Mouse (Mus musculus): ENCODE data around the gene Msi1. TPM values are rescaled to one million over a fixed set of nuclear protein-coding genes. Genes with fewer than 3 reads are reported as not detected.
A peak's percentile ranks its signal among the peaks of the same experiment; 100 is the strongest.

Msi1 gene
- polyA plus RNA-seq, 1 experiment from 2014 or later = 12.1 TPM

GRCm38 (mm10) chr5:115432395-115432794 is 3.0 kb downstream of the Msi1 start:
- WGBS = 75% methylated on average over 11 of the region's 11 CpGs
- Histone ChIP-seq H3K4me3 (ENCODE audit: low read length) (no peak overlapping the region), H3K4me2 (replicated peaks; ENCODE audit: low read depth, low read length) (0 out of 2 replicates have a peak overlapping the region, but pooled peaks have one; percentile 95), H3K4me1 (ENCODE audit: insufficient read depth, low read length) (peaks cover 64% of the 10 kb centered on the region), H3K27me3 (ENCODE audit: insufficient read depth, low read length) (peaks cover 11% of the 10 kb centered on the region; the same call in 1 of the 2 replicates), H3K27ac (ENCODE audit: low read length) (no peak overlapping the region), H3K9me3 (ENCODE audit: low read length) (no peaks in the 10 kb centered on the region), H3K9ac (replicated peaks; ENCODE audit: low read length) (peak overlapping the region; percentile 16; the same call in 1 of the 2 replicates), H3K36me3 (ENCODE audit: insufficient read depth, low read length) (no peaks in the 10 kb centered on the region)
- no peak for ATAC-seq (ENCODE audit: low FRiP score, low TSS enrichment)

GRCm38 (mm10) chr5:115433191-115433590 is 3.8 kb downstream of the Msi1 start:
- Histone ChIP-seq H3K4me2 (replicated peaks; ENCODE audit: low read depth, low read length) (no peak overlapping the region), H3K36me3 (ENCODE audit: insufficient read depth, low read length) (no peaks in the 10 kb centered on the region), H3K4me1 (ENCODE audit: insufficient read depth, low read length) (peaks cover 72% of the 10 kb centered on the region), H3K4me3 (ENCODE audit: low read length) (no peak overlapping the region), H3K9ac (replicated peaks; ENCODE audit: low read length) (no peak overlapping the region), H3K27me3 (ENCODE audit: insufficient read depth, low read length) (peaks cover 7% of the 10 kb centered on the region; the same call in 1 of the 2 replicates), H3K9me3 (ENCODE audit: low read length) (no peaks in the 10 kb centered on the region), H3K27ac (ENCODE audit: low read length) (no peak overlapping the region)
- WGBS = 75% methylated on average over 8 of the region's 8 CpGs
- no peak for ATAC-seq (ENCODE audit: low FRiP score, low TSS enrichment)

DNA sequence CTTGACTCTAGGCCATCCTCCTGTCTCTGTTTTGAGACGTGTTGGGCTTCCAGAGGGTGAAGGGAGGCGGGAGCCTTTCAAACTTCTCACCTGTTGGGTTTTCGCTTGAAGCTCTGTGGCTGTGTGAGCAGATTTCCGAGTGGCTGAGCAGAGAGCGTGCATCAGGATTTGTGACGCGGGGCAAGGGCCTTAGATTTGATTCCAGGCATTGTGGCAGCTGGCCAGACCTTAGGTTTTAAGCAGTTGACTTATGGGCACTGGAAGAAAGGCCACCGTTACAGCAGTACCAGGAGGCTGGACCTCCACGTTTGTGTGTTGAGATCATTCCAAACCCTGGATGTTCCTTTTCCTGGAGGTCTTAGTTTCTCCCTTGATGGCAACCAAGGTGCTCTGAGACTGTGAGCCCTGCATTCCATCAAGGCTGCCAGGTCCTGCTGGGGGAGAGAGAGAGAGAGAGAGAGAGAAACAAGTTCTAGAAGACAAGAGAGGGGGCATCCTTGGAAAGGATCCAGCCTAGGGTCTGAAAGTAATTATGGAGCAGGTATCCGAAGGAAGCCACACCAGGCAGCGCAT is 5.0 kb downstream of the Msi1 start:
- Histone ChIP-seq H3K27ac (ENCODE audit: low read length) (no peak overlapping the region), H3K9ac (replicated peaks; ENCODE audit: low read length) (no peak overlapping the region), H3K27me3 (ENCODE audit: insufficient read depth, low read length) (no peaks in the 10 kb centered on the region), H3K9me3 (ENCODE audit: low read length) (no peaks in the 10 kb centered on the region), H3K36me3 (ENCODE audit: insufficient read depth, low read length) (0 out of 2 replicates have a peak, but pooled peaks cover 4% of the 10 kb centered on the region), H3K4me3 (ENCODE audit: low read length) (no peak overlapping the region), H3K4me2 (replicated peaks; ENCODE audit: low read depth, low read length) (no peak overlapping the region), H3K4me1 (ENCODE audit: insufficient read depth, low read length) (peaks cover 74% of the 10 kb centered on the region)
- no peak for ATAC-seq (ENCODE audit: low FRiP score, low TSS enrichment)
- 45% methylated on average over 11 of the region's 11 CpGs for WGBS

GRCm38 (mm10) chr5:115434853-115435754 is 5.7 kb downstream of the Msi1 start:
- Histone ChIP-seq H3K4me1 (ENCODE audit: insufficient read depth, low read length) (peaks cover 74% of the 10 kb centered on the region), H3K36me3 (ENCODE audit: insufficient read depth, low read length) (0 out of 2 replicates have a peak, but pooled peaks cover 4% of the 10 kb centered on the region), H3K27ac (ENCODE audit: low read length) (0 out of 2 replicates have a peak overlapping the region, but pooled peaks have one; percentile 91), H3K9me3 (ENCODE audit: low read length) (no peaks in the 10 kb centered on the region), H3K27me3 (ENCODE audit: insufficient read depth, low read length) (no peaks in the 10 kb centered on the region), H3K4me2 (replicated peaks; ENCODE audit: low read depth, low read length) (no peak overlapping the region), H3K4me3 (ENCODE audit: low read length) (no peak overlapping the region), H3K9ac (replicated peaks; ENCODE audit: low read length) (peak overlapping the region; percentile 76; the same call in 1 of the 2 replicates)
- 46% methylated on average over 15 of the region's 15 CpGs for WGBS
- no peak for ATAC-seq (ENCODE audit: low FRiP score, low TSS enrichment)

- peak overlapping the region; percentile 91 for H3K27ac ChIP-seq (ENCODE audit: low read length)
- WGBS = 25% methylated on average over 8 of the region's 8 CpGs
- H3K4me3 ChIP-seq (ENCODE audit: low read length) = peak overlapping the region; percentile 41
- no peak for ATAC-seq (ENCODE audit: low FRiP score, low TSS enrichment)
- no peaks in the 10 kb centered on the region for H3K9me3 ChIP-seq (ENCODE audit: low read length)
- H3K36me3 ChIP-seq (ENCODE audit: insufficient read depth, low read length) = 0 out of 2 replicates have a peak, but pooled peaks cover 4% of the 10 kb centered on the region
- peak overlapping the region; percentile 76 for H3K9ac ChIP-seq (replicated peaks; ENCODE audit: low read length)
- H3K4me1 ChIP-seq (ENCODE audit: insufficient read depth, low read length) = peaks cover 72% of the 10 kb centered on the region
- H3K4me2 ChIP-seq (replicated peaks; ENCODE audit: low read depth, low read length) = peak overlapping the region; percentile 72
- no peaks in the 10 kb centered on the region for H3K27me3 ChIP-seq (ENCODE audit: insufficient read depth, low read length)
Observed at GRCm38 (mm10) chr5:115435755-115436379, 6.5 kb downstream of the Msi1 start.

DNA sequence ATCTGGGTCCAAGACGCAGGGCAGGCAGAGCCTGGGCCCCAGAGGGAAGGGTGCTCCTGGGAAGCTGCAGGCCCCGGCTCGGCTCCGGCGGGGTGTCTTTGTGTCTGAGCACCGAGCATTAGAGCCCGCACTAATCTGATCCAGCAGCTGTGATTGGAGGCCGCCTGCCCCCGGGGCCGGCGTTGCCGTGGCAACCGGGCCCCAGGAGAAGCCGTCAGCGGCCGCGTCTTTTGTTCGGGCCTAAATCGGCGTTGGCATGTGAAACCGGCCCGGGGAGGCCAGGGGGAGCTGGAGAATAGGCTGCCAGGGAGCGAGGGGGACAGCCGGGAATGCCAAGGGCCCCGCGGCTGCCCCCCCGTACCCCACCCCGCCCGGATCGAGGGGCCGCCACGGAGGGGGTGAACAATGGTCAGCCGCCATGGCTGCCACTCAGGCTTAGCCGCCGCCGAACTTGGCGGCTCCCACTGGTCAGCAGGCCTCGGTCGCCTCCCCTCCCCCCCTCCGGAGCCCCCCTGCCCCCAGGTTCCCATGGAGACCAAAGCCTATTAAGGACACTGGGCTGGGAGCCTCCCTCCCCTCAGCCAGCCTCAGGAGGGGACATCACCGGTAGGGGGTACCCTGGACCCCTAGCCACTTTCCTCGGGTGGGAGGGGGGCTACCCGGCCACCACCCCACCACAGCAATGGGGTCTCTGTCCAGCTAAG is 7.2 kb downstream of the Msi1 start:
- Histone ChIP-seq H3K4me1 (ENCODE audit: insufficient read depth, low read length) (peaks cover 69% of the 10 kb centered on the region), H3K27me3 (ENCODE audit: insufficient read depth, low read length) (no peaks in the 10 kb centered on the region), H3K4me3 (ENCODE audit: low read length) (peak overlapping the region; percentile 41), H3K4me2 (replicated peaks; ENCODE audit: low read depth, low read length) (peak overlapping the region; percentile 72), H3K9me3 (ENCODE audit: low read length) (no peaks in the 10 kb centered on the region), H3K9ac (replicated peaks; ENCODE audit: low read length) (peak overlapping the region; percentile 76), H3K27ac (ENCODE audit: low read length) (peak overlapping the region; percentile 91), H3K36me3 (ENCODE audit: insufficient read depth, low read length) (0 out of 2 replicates have a peak, but pooled peaks cover 4% of the 10 kb centered on the region)
- peak; percentile 77 for ATAC-seq (ENCODE audit: low FRiP score, low TSS enrichment)
- WGBS = 1% methylated on average over 43 of the region's 43 CpGs

GRCm38 (mm10) chr5:115437242-115437944 is 8.0 kb downstream of the Msi1 start:
- Histone ChIP-seq H3K9ac (replicated peaks; ENCODE audit: low read length) (0 out of 2 replicates have a peak overlapping the region, but pooled peaks have one; percentile 24), H3K27ac (ENCODE audit: low read length) (peak overlapping the region; percentile 91), H3K4me3 (ENCODE audit: low read length) (no peak overlapping the region), H3K27me3 (ENCODE audit: insufficient read depth, low read length) (no peaks in the 10 kb centered on the region), H3K9me3 (ENCODE audit: low read length) (no peaks in the 10 kb centered on the region), H3K4me2 (replicated peaks; ENCODE audit: low read depth, low read length) (peak overlapping the region; percentile 72; the same call in 1 of the 2 replicates), H3K36me3 (ENCODE audit: insufficient read depth, low read length) (peaks cover 7% of the 10 kb centered on the region), H3K4me1 (ENCODE audit: insufficient read depth, low read length) (peaks cover 61% of the 10 kb centered on the region)
- WGBS = 56% methylated on average over 7 of the region's 7 CpGs
- no peak for ATAC-seq (ENCODE audit: low FRiP score, low TSS enrichment)

DNA sequence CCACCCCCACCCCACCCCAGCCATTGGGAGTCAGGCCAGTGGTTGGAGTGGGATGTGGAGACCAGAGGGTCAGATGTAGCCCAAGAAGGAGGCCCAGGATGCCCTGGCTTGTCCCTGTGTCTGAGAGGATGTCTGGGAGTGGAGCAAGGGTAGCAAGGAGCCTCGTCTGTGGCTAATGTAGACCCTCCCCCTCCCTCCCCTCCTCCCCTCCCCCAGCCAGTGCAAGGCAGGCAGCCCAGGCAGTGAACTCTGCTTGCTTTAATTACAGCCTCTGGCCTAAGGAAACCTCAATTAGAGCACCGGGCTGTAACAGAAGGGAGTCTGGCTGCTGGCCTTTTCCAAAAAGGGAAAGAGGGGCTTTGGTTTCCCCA is 8.5 kb downstream of the Msi1 start:
- no peak overlapping the region for H3K4me2 ChIP-seq (replicated peaks; ENCODE audit: low read depth, low read length)
- H3K27me3 ChIP-seq (ENCODE audit: insufficient read depth, low read length) = no peaks in the 10 kb centered on the region
- peaks cover 58% of the 10 kb centered on the region for H3K4me1 ChIP-seq (ENCODE audit: insufficient read depth, low read length)
- H3K9me3 ChIP-seq (ENCODE audit: low read length) = no peaks in the 10 kb centered on the region
- ATAC-seq (ENCODE audit: low FRiP score, low TSS enrichment) = no peak
- no peak overlapping the region for H3K4me3 ChIP-seq (ENCODE audit: low read length)
- peak overlapping the region; percentile 91 for H3K27ac ChIP-seq (ENCODE audit: low read length)
- WGBS = 0% methylated on average over 2 of the region's 2 CpGs
- 0 out of 2 replicates have a peak overlapping the region, but pooled peaks have one; percentile 24 for H3K9ac ChIP-seq (replicated peaks; ENCODE audit: low read length)
- peaks cover 12% of the 10 kb centered on the region for H3K36me3 ChIP-seq (ENCODE audit: insufficient read depth, low read length)

DNA sequence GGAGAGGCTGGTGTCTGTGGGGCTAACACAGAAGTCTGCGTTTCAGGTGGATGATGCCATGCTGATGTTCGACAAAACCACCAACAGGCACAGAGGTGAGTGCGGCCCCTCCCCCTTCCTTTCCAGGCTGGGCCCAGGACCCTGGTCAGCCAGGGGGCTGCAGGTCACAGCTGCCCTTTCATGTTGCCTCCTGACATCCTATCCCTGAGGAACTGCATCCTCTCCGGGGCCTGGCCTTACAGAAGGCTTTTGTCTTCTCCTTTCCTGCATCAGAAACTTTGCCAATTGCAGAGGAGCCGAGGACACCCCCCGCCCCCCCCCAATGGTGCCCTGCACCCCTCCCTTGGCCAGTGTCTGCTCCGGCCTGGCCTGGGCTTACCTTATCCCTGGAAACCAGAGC is 9.3 kb downstream of the Msi1 start:
- no peak overlapping the region for H3K4me2 ChIP-seq (replicated peaks; ENCODE audit: low read depth, low read length)
- no peak for ATAC-seq (ENCODE audit: low FRiP score, low TSS enrichment)
- peaks cover 56% of the 10 kb centered on the region for H3K4me1 ChIP-seq (ENCODE audit: insufficient read depth, low read length)
- WGBS = 27% methylated on average over 7 of the region's 7 CpGs
- no peaks in the 10 kb centered on the region for H3K9me3 ChIP-seq (ENCODE audit: low read length)
- 0 out of 2 replicates have a peak overlapping the region, but pooled peaks have one; percentile 14 for H3K9ac ChIP-seq (replicated peaks; ENCODE audit: low read length)
- no peak overlapping the region for H3K27ac ChIP-seq (ENCODE audit: low read length)
- H3K27me3 ChIP-seq (ENCODE audit: insufficient read depth, low read length) = no peaks in the 10 kb centered on the region
- H3K4me3 ChIP-seq (ENCODE audit: low read length) = no peak overlapping the region
- H3K36me3 ChIP-seq (ENCODE audit: insufficient read depth, low read length) = peaks cover 19% of the 10 kb centered on the region
